Mouse (Mus musculus) heart, adult 18-20 months (tissue): ENCODE data around the gene Clstn2. TPM values are rescaled to one million over a fixed set of nuclear protein-coding genes. Genes with fewer than 3 reads are reported as not detected.
A peak's percentile ranks its signal among the peaks of the same experiment; 100 is the strongest.

ENCODE experiments used
- DNase-seq, 2 experiments: peaks; one replicate each; pipeline ENCODE4 v3.0.0; 2021 to 2022; ENCODE audit warnings: mixed read lengths in 1 of 2
- total RNA-seq, 2 experiments: library from RNA; stranded (reverse); gene quantifications; 2 replicates each; pipeline ENCODE4 v1.2.3; 2021

The Clstn2 gene
- total RNA-seq, 2 experiments from 2014 or later = 0.42 to 0.75 TPM

DNA sequence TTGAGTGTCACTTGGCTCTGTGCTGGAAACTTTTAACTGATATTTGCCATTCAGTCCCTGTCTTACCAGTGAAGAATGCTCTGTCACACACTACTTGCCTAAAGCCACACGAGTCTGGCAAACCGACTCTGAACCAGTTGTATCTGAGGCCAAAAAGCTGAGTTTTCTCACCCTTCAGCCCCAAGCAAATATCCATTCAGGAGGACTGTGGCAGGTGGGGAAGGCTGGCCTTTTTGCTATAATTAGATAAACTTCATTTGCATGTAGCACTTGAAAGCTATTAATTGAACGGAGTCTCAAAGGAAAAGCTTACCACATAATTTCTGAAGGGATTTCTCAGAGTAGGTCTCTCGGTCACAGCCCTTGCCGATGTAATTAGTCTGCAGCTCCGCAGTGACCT is 491.6 kb downstream of the Clstn2 start:
- DNase-seq = no peak

DNA sequence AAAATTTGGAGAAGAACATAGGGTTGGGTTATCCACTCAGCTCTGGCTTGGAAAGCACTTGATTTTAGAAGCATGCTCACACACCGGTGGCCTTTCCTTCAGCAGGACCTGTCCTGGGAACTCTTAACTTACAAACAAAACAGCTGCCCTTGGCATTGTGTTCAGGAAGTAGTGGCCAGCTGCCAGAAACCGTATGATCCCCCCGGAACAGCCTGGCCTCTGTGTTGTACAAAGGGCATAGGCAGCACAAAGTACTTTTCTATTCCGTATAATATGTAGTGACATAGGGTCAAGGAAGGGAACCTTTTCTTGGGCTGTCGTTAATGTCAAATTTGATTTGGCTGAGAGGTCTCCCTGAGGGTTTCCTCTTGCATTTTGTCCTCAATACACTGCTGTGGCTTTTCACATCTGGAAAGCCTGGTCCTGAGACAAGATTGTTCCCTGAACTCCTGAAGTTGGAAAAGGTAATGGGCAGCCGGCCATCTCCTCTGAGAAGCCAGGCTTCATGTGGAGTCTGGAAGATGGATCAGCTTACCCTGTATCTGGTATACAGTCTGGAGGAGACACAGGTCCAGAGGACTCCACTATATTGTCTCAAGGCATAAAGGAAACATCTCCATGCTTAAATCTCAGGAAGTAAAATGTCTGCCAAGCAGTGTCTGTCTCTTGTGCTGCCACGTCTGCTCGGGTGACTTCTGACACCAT is 494.8 kb downstream of the Clstn2 start:
- DNase-seq = no peak

DNA sequence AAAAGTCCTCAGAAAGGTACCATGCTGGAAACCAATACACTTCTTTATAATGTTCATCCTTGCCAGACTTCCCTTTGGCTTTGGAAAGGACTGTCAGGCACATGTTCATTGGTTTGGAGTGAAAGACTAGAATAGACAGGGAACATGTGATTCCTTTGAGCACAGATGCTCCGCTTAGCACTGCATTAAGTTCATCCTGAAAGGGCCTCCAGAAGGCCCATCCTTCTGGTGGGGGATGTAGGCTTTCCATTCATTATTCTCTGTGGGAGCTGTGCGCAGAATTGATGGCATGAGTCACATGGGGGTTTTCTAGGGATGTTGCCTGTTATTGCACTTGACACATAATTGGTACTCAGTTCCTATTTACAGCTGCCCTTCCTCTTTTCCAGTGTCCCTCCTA is 498.8 kb downstream of the Clstn2 start:
- no peak for DNase-seq

DNA sequence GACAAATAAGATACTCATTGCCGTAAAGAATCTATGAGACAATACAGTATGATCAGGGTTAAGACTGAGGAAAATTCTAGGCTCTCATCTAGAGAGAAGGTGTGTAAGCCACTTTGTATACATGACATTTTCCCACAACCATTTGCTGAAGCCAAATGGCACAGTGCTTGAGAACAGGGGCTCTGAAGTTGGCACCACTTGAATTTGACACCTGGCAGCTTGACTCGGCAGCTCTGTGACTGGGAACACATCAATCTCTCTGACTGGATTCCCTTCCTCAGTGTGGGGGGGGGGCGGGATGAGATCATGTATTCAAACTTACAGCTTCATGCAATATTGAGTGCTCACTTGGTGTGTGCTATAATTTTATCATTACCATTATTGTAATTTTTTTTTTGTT is 499.7 kb downstream of the Clstn2 start:
- DNase-seq = no peak

DNA sequence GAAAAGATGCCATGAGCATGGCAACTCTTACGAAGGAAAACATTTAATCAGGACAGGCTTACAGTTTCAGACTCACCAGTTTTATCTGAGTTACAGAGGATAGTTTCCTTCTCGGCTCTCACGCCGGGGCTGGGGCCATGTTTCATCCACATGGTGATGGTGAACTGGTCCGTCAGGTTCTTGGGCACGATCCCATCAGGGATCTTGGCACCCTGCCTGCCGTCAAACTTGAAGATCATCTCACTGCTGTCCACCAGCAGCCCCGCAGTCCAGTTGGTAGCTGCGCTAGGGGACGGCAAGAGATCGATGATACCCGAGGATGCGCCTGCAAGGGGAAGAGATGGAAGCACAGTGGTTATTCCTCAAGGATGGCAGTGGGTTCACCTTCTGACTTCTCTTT is 500.4 kb downstream of the Clstn2 start:
- no peak for DNase-seq

DNA sequence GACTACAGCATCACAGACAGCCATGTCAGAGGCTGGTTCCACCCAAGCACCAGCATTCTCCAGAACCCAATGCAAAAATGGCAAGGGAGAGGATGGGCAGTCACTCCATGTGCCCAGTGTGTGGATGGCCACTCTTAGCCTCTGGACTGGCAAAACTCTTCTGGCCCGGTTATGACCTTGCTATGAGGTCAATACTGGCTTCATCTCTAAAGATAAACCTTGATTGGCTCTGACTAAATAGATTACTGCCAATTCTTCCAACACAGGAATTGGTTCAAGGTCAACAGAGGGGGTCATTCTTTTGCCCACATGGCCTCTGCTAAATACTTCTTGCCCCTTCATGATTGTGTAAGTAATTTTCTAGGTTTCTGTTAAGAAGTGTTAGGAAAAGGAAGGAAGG is 505.1 kb downstream of the Clstn2 start:
- DNase-seq = peak in 1 of 2 experiments; percentile 6

DNA sequence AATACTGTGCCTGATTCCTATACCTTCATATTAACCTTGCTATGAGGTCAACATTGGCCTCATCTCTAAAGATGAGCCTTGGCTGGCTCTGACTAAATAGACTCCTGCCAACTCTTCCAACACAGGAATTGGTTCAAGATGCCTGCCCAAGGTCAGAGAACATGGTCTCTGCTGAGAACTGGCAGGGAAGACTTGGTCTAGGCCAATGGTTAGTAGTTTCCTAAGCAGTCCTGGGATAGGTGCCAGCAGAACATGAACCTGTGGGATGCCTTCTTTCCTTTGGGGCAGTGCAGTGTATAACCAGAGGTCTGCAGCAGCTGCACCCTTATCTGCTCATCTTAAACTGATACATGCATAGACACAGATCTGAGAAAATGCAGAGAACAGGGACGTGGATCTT is 505.7 kb downstream of the Clstn2 start:
- peak; percentile 12 to 49 for DNase-seq

DNA sequence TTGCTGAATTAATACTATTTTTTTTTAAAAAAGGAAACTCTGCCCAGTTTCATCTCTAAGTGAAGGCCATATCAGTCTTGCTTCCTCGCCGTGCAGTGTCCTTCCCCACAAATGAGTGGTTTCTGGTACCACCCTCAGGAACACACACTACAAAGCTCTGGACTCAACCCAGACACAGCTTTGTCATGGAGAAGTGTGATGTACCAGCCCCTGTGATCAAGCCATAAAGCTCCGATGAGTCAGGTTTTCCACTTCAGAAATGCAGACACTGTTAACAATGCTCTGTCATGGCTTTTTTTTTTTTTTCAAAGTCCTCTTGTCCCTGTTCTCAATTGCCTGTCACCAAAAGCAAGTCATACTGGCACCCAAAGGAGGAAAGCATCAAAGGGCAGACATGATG is 507.4 kb downstream of the Clstn2 start:
- DNase-seq = no peak

DNA sequence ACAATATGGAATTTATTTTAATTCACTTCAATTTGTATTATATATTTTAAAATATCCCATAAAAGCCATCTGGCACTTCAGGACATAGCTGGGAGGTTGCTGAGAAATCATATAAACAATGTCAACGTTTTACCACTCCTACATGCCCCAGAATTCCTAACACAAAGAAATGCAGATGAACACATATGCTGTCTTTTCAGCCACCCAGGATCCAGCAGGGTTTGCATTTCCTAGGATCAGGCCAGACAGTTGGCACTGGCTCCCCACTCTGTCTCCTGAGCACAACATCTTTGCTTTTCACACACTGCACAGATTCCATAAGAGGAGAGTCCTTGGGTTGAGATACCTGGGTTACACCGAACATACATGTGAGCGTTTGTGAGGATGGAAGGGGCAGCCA is 508.1 kb downstream of the Clstn2 start:
- no peak for DNase-seq

DNA sequence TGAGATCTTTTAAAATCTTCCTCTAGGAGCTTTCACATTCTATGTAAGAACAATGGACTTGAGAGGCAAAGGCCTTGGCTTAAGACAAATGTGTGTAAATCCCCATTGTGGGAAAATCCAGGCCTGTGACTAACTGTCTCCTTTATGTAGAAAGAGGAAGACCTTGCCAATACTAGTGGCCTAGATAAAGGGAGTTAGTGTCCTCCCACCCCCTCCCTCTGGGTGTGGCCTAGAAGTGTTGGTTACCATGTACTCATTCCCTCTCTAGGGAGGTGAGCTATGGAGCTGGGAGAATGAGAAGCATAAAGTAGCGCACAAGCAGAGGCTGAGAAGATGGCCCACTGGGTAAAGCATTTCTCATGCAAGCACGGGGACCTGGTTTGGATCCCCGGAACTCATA is 512.2 kb downstream of the Clstn2 start:
- no peak for DNase-seq

DNA sequence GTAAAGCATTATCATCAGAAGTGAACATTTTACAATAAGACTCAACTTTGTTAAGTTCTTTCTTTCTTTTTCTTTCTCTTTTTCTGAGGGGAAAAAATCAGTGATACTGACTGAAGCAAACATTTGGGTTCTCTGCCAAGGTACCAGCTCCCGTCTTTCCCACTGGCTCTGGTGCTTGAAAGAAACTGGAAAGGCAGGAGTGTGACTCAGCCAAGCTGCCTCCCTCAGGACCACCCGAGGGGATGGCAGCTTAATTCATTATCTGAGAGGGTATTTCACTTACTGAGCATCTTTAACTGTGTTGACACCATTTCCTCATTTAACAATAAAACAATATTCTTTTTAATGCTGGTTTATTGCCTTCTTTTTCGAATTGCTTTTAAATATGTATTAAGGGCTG is 516.0 kb downstream of the Clstn2 start:
- DNase-seq = no peak

DNA sequence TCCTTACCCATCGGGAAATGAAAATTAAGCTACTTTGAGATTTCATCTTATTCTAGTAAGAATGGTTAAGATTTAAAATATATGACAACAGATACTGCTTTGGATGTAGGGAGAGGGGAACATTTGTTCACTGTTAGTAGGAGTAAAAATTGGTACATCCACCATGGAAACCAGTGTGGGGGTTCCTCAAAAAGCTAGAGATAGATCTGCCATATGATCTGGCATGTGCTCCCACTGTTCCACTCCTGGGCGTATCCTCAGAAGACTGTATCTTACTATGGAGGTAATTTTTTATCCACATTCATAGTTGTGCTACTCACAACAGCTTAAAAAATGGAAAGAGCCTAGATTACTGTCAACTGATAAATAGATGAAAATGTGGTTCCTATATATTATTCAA is 518.3 kb downstream of the Clstn2 start:
- DNase-seq = no peak

DNA sequence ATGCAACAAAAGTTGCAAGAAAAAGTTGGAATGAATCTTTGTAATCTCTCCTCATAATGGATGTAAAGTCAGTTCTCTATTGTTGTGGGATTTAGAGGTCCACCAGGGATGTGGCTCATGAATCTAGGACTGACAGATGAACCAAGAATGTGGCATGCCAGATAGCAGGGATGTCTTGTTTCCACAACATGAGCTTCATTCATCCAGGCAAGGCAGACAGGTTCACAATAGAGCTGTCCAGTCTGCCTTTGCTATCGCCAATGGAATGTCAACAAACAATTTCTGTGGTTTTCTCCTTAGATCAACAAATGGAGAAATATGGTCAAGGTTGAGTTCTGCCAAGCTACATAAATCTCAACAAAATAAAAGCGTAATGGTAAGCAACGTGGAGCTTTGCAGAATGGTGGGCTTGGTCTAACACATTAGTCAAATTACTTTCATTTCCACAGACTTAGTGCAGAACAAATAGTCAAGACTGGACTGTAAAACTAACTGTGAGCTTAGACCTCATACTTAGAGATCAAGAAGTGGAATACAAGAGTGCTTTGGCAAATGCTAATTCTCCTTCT is 520.6 kb downstream of the Clstn2 start:
- DNase-seq = no peak

DNA sequence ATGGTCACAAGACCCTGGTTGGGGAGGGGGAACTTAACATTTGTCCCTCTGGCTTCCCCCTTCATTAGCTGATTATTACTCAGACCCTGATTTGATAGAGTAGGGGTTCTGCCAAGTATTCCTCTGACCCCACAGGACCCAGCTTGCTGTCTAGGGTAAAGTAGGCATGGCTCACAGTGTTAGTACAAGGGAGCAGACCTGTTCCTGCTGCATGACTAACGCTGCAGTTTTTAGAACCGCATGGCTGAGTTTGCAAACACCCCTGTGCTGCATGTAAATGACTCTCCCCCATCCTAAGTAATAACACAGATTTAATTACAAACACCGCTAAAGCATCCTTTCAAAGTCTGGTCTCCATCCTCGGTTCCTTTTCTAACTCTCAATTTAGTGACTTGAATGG is 531.6 kb downstream of the Clstn2 start:
- DNase-seq = no peak

DNA sequence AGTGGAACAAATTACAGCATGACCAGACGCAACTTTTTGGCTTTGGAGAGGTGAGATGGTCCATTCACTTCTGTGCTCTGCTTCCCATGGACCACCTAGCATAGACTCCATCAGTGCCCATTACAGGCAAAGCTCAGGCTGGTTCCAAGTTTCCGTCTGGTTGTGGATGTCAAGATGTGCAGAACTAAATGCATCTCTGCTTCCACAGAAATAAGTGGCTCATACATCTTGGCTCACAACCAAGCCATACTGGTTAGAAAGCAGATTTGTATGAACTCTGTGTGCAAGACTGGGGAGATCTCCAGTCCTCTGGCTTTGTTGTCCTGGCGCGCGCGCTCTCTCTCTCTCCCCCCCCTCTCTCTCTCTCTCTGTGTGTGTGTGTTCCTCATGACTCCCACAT is 537.9 kb downstream of the Clstn2 start:
- DNase-seq = no peak

DNA sequence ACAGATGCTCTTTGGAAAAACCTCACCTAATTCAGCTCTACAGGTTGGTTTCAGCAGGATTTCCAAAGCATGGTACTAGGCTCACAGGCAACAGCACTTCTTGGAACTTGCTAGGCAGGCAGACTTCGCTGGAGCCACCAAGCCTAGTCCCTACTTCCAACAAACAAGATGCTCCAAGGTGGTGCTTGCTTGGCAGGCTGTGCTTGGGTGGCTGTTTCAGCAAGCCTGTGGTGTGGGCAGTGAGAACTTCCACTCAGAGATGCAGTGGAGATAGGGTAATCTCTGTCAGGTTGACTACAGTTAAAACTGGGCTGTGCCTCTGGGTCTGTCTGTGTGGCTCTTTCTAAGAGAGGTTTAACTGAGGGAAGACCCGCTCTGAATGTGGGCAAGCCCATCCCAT is 541.4 kb downstream of the Clstn2 start:
- no peak for DNase-seq

DNA sequence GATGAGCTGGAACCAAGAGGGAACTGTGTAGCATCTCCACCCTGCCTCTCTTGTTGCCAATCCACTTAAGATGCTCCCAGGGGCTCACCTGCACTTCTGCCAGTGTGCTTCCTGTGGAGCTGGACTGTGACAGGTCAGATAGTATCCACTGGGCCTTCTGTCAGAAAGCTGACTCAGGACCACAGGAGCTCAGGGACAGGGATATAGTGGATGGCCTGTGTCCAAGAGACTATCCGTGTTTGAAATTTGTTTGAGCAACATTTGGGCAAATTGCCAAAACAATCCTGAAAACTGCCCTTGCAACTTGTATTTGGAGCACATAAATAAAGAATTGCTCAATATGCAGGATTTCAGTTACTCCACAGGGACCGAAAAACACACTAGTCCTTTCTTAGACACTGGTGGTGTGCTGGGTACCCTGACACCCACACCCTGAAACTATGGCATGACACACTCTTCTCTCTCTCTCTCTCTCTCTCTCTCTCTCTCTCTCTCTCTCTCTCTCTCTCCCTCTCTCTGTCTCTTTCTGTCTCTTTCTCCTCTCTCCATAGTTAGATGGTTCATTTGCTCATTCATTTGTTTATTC is 542.3 kb downstream of the Clstn2 start:
- peak; percentile 30 to 52 for DNase-seq

DNA sequence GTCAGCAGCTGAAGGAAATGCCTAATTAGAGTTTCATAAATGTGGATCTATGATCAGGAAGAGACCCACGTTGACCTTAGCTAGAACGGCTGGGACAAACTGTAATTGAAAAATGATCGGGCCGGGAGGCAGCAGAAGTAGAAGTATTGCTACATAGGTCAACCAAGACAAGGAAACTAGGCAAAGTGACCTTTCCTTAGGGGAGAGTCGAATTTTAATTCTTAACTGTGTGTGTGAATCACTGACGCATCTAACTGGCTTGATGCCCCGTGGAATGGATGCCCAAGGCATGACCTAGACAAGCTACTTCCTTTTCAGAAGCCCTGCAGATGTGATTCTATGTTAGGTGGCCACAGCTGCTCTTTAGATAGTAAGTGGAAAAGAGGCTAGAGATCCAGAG is 546.2 kb downstream of the Clstn2 start:
- no peak for DNase-seq

DNA sequence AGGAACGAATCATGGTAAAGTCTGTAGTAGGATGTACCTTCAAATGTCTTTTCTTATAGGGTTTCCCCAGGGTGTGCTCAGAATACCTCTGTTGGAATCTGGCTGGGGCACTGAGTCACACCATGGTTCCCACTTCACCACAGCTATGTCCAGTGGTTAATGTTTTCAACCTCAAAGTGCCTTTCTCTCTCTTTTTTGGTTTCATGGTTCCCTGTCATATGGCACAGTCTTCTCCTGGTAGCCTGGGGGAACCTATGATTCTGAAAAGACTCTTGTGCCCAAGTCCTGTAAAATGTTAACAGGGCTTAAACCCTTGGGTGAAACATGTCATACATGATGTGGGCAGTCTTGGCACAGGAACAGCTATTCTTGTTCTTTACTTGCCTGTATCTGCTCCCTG is 551.8 kb downstream of the Clstn2 start:
- no peak for DNase-seq

DNA sequence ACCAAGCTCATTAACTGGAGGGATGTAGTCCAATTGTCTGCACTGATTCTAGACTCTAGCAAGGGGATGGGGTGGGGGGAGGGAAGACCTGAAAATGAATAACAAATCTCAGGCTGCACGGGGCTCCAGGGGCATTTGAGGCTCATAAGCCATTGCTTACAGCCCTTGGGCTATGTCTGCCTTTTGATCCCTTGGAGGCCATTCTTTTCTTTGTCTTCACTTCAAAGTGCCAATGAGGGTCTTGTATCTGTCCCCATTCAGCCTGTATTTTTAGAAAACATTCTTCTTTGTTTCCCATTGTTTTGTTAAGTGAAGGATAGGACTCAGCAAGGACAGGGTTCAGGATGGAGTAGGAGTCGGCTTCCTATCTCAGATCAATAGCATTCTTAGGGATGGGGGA is 556.0 kb downstream of the Clstn2 start:
- no peak for DNase-seq

DNA sequence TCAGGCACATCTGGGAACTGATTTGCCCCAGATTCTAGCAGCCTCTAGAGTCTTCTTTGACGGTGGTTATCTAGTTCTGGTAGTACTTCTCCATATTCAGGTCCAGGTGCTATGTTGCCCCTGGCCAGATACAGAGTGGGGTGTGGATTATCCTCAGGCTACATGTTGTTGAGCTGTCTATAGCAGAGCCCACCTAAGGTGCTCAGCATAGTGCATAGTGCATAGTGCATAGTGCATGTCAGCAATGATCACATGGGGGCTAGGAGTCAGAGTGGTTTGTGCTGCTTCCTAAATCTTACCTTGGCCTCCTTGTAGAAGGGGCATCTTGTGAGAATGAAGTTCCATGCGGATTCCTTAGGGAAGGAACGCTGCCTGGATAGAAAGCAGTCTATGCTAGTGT is 556.5 kb downstream of the Clstn2 start:
- no peak for DNase-seq

DNA sequence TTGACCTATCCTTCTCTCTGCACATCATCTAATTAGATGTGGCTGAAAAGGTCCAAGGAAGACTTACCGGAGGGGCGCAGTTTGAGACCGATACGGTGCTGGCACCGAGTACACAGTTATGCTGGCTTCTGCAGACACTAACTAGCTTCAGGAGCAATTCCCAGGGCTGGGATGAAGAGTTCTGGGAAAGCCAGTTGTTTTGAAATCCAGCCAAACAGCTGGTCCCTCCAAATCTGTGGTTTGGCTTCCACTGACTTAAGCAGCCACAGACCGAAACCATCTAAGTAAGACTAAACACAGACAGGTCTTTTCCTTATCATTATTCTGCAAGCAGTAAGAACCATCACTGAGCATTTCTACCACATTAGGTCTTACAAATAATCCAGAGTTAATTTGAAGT is 558.1 kb downstream of the Clstn2 start:
- peak; percentile 23 to 49 for DNase-seq

DNA sequence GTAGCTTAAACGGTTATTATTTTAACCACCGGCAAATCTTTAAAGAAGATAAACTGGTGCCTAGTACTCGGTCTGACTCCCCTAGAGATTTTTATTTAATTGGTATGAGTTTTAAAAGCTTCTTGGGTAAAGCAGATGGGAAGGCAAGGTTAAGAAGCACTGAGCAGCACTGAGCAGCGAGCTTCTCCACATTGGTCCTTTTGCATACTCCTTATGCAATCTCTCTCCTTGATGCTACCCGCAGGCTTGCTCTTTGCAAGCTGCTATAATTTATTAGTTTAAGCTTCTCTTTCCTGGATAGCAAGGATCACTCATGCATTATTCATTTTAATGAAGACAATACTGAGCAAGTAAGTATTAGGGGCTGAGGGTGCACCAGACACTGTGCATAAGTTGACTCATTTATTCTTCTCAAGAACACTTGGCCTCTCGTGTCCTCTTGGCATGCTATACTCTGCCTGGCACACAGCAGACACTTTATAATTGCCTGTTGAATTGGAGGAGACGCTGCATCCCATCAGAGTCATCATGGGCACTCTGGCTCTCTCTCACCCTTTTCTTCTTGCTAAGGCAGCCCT is 561.9 kb downstream of the Clstn2 start:
- DNase-seq = no peak

DNA sequence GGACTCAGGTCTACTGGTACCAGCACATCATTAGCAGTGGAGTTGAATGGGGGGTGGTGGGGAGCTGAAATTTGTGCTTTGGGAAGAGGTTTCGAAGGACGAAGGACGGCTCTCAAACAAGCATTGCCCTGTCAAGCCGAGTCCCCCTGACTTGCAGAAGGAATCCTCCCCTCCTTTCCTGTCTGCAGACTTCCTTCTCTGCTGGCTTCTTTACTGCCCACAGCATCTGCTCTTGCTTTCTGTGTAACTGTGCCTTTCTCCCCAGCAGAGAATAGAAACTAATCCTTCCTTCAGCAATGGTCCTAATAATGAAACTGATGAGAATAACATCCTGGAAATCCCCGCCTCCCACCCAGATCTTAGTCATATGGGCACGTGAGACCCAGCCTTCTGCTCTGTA is 572.5 kb downstream of the Clstn2 start:
- no peak for DNase-seq
